Mouse (Mus musculus) layer of hippocampus, postnatal 10 days (tissue): ENCODE measurements around the gene Klrb1c. TPM values are rescaled to one million over a fixed set of nuclear protein-coding genes. Genes with fewer than 3 reads are reported as not detected.
"Not testable (repeated sequence)": the region's sequence is repeated elsewhere in the genome, so short reads cannot be mapped to it uniquely, and the experiment has no call there.

Experiments
- DNase-seq, 2 experiments: peaks; one replicate each; pipeline ENCODE4 v3.0.0; 2021; ENCODE audit warnings: low spot score in 2 of 2
- total RNA-seq, 2 experiments: library from RNA; stranded (reverse); gene quantifications; 2 replicates each; pipeline ENCODE4 v1.2.3; 2021

The Klrb1c gene
- total RNA-seq, 2 experiments from 2014 or later = 0.20 TPM; not detected in 1

DNA sequence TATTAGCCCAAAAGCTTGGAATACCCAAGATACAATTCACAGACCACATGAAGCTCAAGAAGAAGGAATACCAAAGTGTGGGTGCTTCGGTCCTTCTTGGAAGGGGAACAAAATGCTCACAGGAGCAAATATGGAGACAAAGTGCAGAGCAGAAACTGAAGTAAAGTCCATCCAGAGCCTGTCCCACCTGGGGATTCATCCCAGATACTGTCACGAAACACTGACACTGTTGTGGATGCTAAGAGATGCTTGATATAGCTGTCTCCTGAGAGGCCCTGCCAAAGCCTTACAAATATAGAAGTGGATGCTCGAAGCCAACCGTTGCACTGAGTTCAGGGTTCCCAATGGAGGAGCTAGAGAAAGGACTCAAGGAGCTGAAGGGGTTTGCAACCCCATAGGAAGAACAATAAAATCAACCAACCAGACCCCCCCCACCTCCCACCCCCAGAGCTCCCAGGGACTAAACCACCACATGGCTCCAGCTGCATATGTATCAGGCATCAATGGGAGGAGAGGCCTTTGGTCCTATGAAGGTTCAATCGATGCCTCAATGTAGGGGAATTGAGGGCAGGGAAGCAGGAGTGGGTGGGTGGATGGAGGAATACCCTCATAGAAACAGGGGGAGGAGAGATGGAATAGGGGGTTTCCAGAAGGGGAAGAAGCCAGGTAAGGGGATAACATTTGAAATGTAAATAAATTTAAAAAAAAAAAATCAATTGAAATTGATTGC lies 29.6 kb downstream of the Klrb1c start:
- DNase-seq = no peak

- not testable (repeated sequence) for DNase-seq
These were observed 33.6 kb downstream of the Klrb1c start for GRCm38 (mm10) chr6:128755402-128755763.

GRCm38 (mm10) chr6:128754748-128755401 lies 34.1 kb downstream of the Klrb1c start:
- DNase-seq = not testable (repeated sequence)

DNA sequence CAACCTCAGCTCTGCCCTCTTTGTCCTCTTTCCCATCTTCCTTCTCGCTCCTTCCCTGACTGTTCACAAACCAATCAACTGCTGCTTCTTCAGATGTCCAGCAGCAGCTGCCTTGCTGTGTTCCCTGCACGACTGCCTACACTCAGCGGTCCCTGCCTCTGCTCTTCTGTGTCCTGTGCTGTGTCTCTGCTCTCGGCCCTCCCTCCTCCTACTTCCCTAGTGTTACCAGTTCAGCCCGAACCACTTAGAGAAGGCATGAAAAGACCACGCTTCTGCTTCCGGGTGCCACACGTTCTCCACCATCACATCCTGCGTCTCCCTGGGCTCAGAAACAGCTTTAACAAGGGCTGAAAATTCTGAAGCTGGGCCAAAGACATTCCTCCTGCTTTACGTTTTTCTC lies 34.8 kb downstream of the Klrb1c start:
- not testable (repeated sequence) for DNase-seq

- DNase-seq = peak; percentile 87 to 88
These were observed 35.3 kb downstream of the Klrb1c start for GRCm38 (mm10) chr6:128753610-128754224.

GRCm38 (mm10) chr6:128747006-128747405 lies 42.0 kb downstream of the Klrb1c start:
- DNase-seq = not testable (repeated sequence)

- no peak for DNase-seq
These were observed 51.6 kb downstream of the Klrb1c start for GRCm38 (mm10) chr6:128737445-128737844.

DNA sequence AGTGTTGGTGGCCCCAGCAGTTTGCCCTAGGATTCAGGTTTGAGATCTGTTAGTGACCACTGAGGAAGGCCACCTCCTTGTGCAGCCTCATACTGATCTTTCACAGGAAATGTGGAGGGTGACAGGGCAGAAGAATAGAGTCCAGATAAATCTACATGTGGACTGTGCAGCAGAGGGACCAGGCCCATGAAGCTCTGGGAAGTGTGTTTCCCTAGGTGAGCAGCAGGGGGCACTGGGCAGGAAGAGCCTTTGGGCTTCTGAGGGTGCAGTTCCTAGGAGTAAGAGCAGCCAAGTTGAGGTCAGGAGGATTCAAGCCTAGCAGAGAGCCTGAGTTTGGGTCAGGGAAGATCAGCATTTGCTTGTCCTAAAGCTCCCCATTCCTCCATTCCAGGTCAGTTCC lies 52.9 kb downstream of the Klrb1c start:
- DNase-seq = no peak

DNA sequence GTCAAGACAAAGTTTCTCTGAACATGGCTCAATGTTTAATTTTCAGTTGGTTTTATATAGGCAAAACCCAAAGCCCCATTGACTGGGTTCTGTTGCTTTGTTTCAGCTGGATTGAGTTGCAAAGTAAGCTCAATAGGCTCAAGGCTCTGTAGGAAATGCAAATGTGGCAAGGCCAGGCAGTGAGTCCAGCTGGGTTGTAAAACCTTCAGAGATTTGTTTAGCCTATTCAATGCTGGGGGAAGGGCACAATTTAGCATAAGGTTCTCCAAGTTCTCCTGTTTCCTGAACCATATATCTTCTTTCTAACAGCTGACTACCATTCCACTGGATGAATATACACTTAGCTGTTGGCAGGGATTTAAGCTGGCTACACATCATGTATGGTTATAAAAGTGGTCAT lies 54.1 kb downstream of the Klrb1c start:
- no peak for DNase-seq

- no peak for DNase-seq
These were observed 54.9 kb downstream of the Klrb1c start for GRCm38 (mm10) chr6:128733908-128734679.

DNA sequence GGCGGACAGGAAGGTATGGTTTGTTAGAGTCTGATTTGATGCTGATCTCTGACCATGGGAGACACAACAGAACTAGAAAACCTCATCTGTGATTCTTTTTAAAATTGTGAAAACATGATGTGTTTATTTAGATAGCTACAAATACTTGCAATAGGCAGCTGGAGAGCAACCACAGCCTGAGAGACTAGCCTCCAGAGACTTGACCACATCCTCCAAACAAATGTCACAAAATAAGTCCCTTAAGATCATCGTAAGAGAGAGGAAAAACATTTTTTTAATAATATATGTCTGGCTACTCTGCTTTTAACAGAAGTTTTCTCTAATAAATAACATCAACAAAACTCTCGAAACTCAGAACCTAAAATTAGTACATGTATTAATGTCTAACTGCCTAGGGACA lies 57.0 kb downstream of the Klrb1c start:
- DNase-seq = no peak

Other genes starting within 250 kb of the Klrb1c start
- 10 to 100 TPM in 1 of 2 experiments, 1 to 10 TPM in 1; 7.6 to 12.8 TPM for gene A2ml1, start 207.6 kb downstream of the Klrb1c start, total RNA-seq
- not detected for gene Klrb1a, start 165.7 kb downstream of the Klrb1c start, total RNA-seq
- not detected for gene Clec2h, start 126.8 kb downstream of the Klrb1c start, total RNA-seq
- 1 to 10 TPM; 4.0 to 6.0 TPM for gene Klrb1, start 66.2 kb downstream of the Klrb1c start, total RNA-seq
- gene Gm44511, start 37.1 kb upstream of the Klrb1c start, total RNA-seq = not detected
- gene Klrb1b, start 37.1 kb upstream of the Klrb1c start, total RNA-seq = not detected
- not detected for gene Clec2i, start 98.4 kb upstream of the Klrb1c start, total RNA-seq
- gene BC035044, start 101.9 kb upstream of the Klrb1c start, total RNA-seq = 1 to 10 TPM; 1.6 to 1.7 TPM
- not detected for gene Clec2g, start 145.2 kb upstream of the Klrb1c start, total RNA-seq